ENCODE assay signal across 14 mouse cellular contexts in genomic region chr13:64252147-64252546, GRCm38 (mm10). TPM values are rescaled to one million over a fixed set of nuclear protein-coding genes. Genes with fewer than 3 reads are reported as not detected.
DNase-seq lines count a peak whose midpoint lies in the region; ATAC-seq and TF ChIP-seq lines count a peak whose summit lies in the region.
"Had no signal": no experiment of that assay in that cellular context is flagged by ENCODE, and none has a peak within 500 bp of the region (broad histone marks: within the 10 kb centered on the region; RNA-seq: fewer than 3 reads in every experiment).

No protein-coding gene starts in this region.

- no peak overlapping the region for H3K4me3 ChIP-seq in midbrain, embryonic 11.5 days (ENCODE audit: low read depth, low read length)
- H3K4me3 ChIP-seq in midbrain, embryonic 13.5 days (replicated peaks), result no peak overlapping the region
- no peak overlapping the region for H3K4me3 ChIP-seq in G1E (ENCODE audit: low read depth, low read length)
- H3K4me3 ChIP-seq: heart, embryonic 15.5 days; hindbrain, embryonic 15.5 days; kidney, embryonic 15.5 days; limb, embryonic 15.5 days; neural tube, embryonic 13.5 days had no signal

- no peak for TF ChIP-seq CTCF in G1E (IDR thresholded peaks at IDR 0.05; ENCODE audit: low read depth, low read length)

- WGBS in midbrain, embryonic 11.5 days, result 75% methylated on average over 5 of the region's 5 CpGs
- WGBS in midbrain, embryonic 13.5 days, result 79% methylated on average over 5 of the region's 5 CpGs

- no peak overlapping the region for H3K27ac ChIP-seq in midbrain, embryonic 11.5 days (ENCODE audit: low read depth, low read length)
- no peak overlapping the region for H3K27ac ChIP-seq in midbrain, embryonic 13.5 days
- H3K27ac ChIP-seq: heart, embryonic 15.5 days; hindbrain, embryonic 15.5 days; kidney, embryonic 15.5 days; limb, embryonic 15.5 days; neural tube, embryonic 13.5 days had no signal

- no peaks in the 10 kb centered on the region for H3K9me3 ChIP-seq in midbrain, embryonic 11.5 days (ENCODE audit: control insufficient read depth, low read length)
- H3K9me3 ChIP-seq in midbrain, embryonic 13.5 days, result no peaks in the 10 kb centered on the region
- no peaks in the 10 kb centered on the region for H3K9me3 ChIP-seq in G1E (replicated peaks)
- H3K9me3 ChIP-seq: heart, embryonic 15.5 days; hindbrain, embryonic 15.5 days; kidney, embryonic 15.5 days; limb, embryonic 15.5 days; neural tube, embryonic 13.5 days had no signal

- H3K4me2 ChIP-seq in midbrain, embryonic 11.5 days, result no peak overlapping the region
- H3K4me2 ChIP-seq in midbrain, embryonic 13.5 days (replicated peaks), result no peak overlapping the region
- H3K4me2 ChIP-seq: heart, embryonic 15.5 days; hindbrain, embryonic 15.5 days; kidney, embryonic 15.5 days; limb, embryonic 15.5 days; neural tube, embryonic 13.5 days had no signal

- no peaks in the 10 kb centered on the region for H3K36me3 ChIP-seq in midbrain, embryonic 11.5 days (ENCODE audit: control insufficient read depth, insufficient read depth, low read length)
- H3K36me3 ChIP-seq in midbrain, embryonic 13.5 days, result no peaks in the 10 kb centered on the region
- H3K36me3 ChIP-seq in G1E (replicated peaks), result no peaks in the 10 kb centered on the region
- H3K36me3 ChIP-seq: heart, embryonic 15.5 days; hindbrain, embryonic 15.5 days; kidney, embryonic 15.5 days; limb, embryonic 15.5 days; neural tube, embryonic 13.5 days had no signal

- H3K27me3 ChIP-seq in midbrain, embryonic 11.5 days (ENCODE audit: control insufficient read depth, insufficient read depth, low read length), result no peaks in the 10 kb centered on the region; the same call in 1 of the 2 replicates
- peaks cover 3% of the 10 kb centered on the region; the same call in 1 of the 2 replicates for H3K27me3 ChIP-seq in midbrain, embryonic 13.5 days
- H3K27me3 ChIP-seq in G1E (ENCODE audit: insufficient read depth, low read length), result peaks cover 3% of the 10 kb centered on the region; the same call in 1 of the 2 replicates
- H3K27me3 ChIP-seq: heart, embryonic 15.5 days; hindbrain, embryonic 15.5 days; kidney, embryonic 15.5 days; limb, embryonic 15.5 days; neural tube, embryonic 13.5 days; Patski had no signal

- peaks cover 6% of the 10 kb centered on the region; the same call in 1 of the 2 replicates for H3K4me1 ChIP-seq in midbrain, embryonic 11.5 days (ENCODE audit: control insufficient read depth, insufficient read depth, low read length)
- peaks cover 9% of the 10 kb centered on the region for H3K4me1 ChIP-seq in midbrain, embryonic 13.5 days (replicated peaks)
- H3K4me1 ChIP-seq in G1E (ENCODE audit: insufficient read depth, low read depth, low read length), result peaks cover 25% of the 10 kb centered on the region
- H3K4me1 ChIP-seq: limb, embryonic 15.5 days had no signal

- peak; percentile 33 for DNase-seq in midbrain, embryonic 11.5 days (ENCODE audit: low spot score, missing footprints)
- DNase-seq in G1E (ENCODE audit: low spot score), result no peak
- peak; percentile 75 for DNase-seq in adrenal gland, postnatal 14 days
- peak; percentile 36 for DNase-seq in naive thymus-derived CD4-positive, alpha-beta T cell, adult 2 months (ENCODE audit: low read depth)
- DNase-seq in cerebellum, adult 8-10 months, result no peak
- DNase-seq: right cerebral cortex, postnatal 14 days had no signal

- H3K9ac ChIP-seq in midbrain, embryonic 11.5 days (ENCODE audit: low read length), result no peak overlapping the region
- H3K9ac ChIP-seq in midbrain, embryonic 13.5 days (replicated peaks), result no peak overlapping the region
- H3K9ac ChIP-seq: heart, embryonic 15.5 days; hindbrain, embryonic 15.5 days; kidney, embryonic 15.5 days; limb, embryonic 15.5 days; neural tube, embryonic 13.5 days had no signal

- no peak for ATAC-seq in midbrain, embryonic 11.5 days (ENCODE audit: low FRiP score)
- ATAC-seq in midbrain, embryonic 13.5 days, result no peak
- ATAC-seq in G1E (ENCODE audit: extremely low read depth, insufficient number of reproducible peaks, low FRiP score, poor library complexity, severe bottlenecking), result 0 out of 2 replicates have a peak, but pooled peaks have one; percentile 9
- no peak for ATAC-seq in cerebellum, adult (ENCODE audit: insufficient number of reproducible peaks, low FRiP score, low TSS enrichment)
- ATAC-seq: Patski had no signal

RNA-seq across cellular contexts. Expression of gene Cdc14b, which starts 22.9 kb away (rescaled TPM):
- polyA plus RNA-seq in midbrain, embryonic 11.5 days (2014; fragmentation: Nextera tagmentation; extraction: Ambion mirVana), result 7.7 and 8.8 TPM in 2 replicates
- 3.6 and 4.1 TPM in 2 replicates for polyA plus RNA-seq in midbrain, embryonic 13.5 days (2015; fragmentation: Nextera tagmentation; extraction: Ambion mirVana)
- 1.9 and 4.1 TPM in 2 replicates for total RNA-seq in G1E (2014; fragmentation: Nextera tagmentation)
- 2.0 and 2.3 TPM in 2 replicates for total RNA-seq in G1E (2017)
- polyA plus RNA-seq in G1E (2012), result 0.09 and 0.13 TPM in 2 replicates
- 10.0 and 10.6 TPM in 2 replicates for total RNA-seq in adrenal gland, postnatal 14 days (2021)

Comparison
In these comparisons a context has a peak if more than half of its experiments do, and no peak if none do; other contexts are left out.
1. DNase-seq: peak in midbrain, embryonic 11.5 days (single experiment), adrenal gland, postnatal 14 days (single experiment) and naive thymus-derived CD4-positive, alpha-beta T cell, adult 2 months (single experiment); none in G1E (single experiment) and cerebellum, adult 8-10 months (single experiment).